Mouse (Mus musculus): ENCODE measurements around the gene St5. TPM values are rescaled to one million over a fixed set of nuclear protein-coding genes. Genes with fewer than 3 reads are reported as not detected.

St5 gene
- total and polyA plus RNA-seq, 3 experiments: 24.3 to 40.3 (median 28.4) TPM

GRCm38 (mm10) chr7:109659278-109659677, 44.1 kb downstream of the St5 start:
- Histone ChIP-seq H3K79me2 (replicated peaks; ENCODE audit: control insufficient read depth, insufficient read depth, low read length) (0 out of 2 replicates have a peak, but pooled peaks cover 2% of the 10 kb centered on the region), H3K4me3 (no peak overlapping the region), H3K27ac (no peak overlapping the region), H3K27me3 (ENCODE audit: control insufficient read depth, insufficient read depth, low read length) (no peaks in the 10 kb centered on the region), H3K4me1 (ENCODE audit: control insufficient read depth, insufficient read depth, low read length) (peaks cover 4% of the 10 kb centered on the region), H3K36me3 (ENCODE audit: control insufficient read depth, insufficient read depth, low read length) (no peaks in the 10 kb centered on the region), H3K9ac (ENCODE audit: low read depth, low read length) (no peak overlapping the region)
- no peak for DNase-seq
- 90% methylated on average over 2 of the region's 2 CpGs for WGBS
- intact Hi-C loops (cut with DNase I): no loop called here
- TF ChIP-seq EP300 (IDR thresholded peaks at IDR 0.05; ENCODE audit: insufficient read depth, low read depth, low read length) (no peak), CTCF (IDR thresholded peaks at IDR 0.05) (no peak), POLR2A (IDR thresholded peaks at IDR 0.05; ENCODE audit: insufficient read depth, low read depth, low read length) (no peak)

DNA sequence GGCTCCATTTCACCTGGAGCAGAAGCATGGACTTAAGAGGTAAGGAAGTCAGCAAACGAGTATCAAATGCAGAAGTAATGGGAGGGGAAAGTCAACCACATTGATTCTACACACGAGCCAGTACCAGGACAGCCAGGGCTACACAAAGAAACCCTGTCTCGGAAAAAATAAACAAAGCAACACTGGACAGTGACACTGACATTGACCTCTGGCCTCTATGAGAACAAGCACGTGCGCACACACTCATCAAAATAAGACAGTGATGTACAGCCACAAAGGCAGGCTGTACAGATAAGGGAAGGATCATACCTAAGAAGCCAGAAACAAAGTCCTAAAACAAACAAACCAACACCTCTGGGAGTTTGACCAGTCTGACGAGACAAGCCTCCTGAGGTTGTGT, 45.5 kb downstream of the St5 start:
- DNase-seq: no peak
- TF ChIP-seq POLR2A (IDR thresholded peaks at IDR 0.05; ENCODE audit: insufficient read depth, low read depth, low read length) (no peak), CTCF (IDR thresholded peaks at IDR 0.05) (no peak), EP300 (IDR thresholded peaks at IDR 0.05; ENCODE audit: insufficient read depth, low read depth, low read length) (no peak)
- Histone ChIP-seq H3K36me3 (ENCODE audit: control insufficient read depth, insufficient read depth, low read length) (no peaks in the 10 kb centered on the region), H3K9ac (ENCODE audit: low read depth, low read length) (no peak overlapping the region), H3K27me3 (ENCODE audit: control insufficient read depth, insufficient read depth, low read length) (no peaks in the 10 kb centered on the region), H3K4me1 (ENCODE audit: control insufficient read depth, insufficient read depth, low read length) (peaks cover 4% of the 10 kb centered on the region), H3K4me3 (no peak overlapping the region), H3K79me2 (replicated peaks; ENCODE audit: control insufficient read depth, insufficient read depth, low read length) (0 out of 2 replicates have a peak, but pooled peaks cover 2% of the 10 kb centered on the region), H3K27ac (no peak overlapping the region)
- 47% methylated on average over 6 of the region's 6 CpGs for WGBS
- intact Hi-C loops (cut with DNase I): no loop called here

- H3K27ac ChIP-seq: no peak overlapping the region
- 0 out of 2 replicates have a peak, but pooled peaks cover 2% of the 10 kb centered on the region for H3K79me2 ChIP-seq (replicated peaks; ENCODE audit: control insufficient read depth, insufficient read depth, low read length)
- TF ChIP-seq EP300 (IDR thresholded peaks at IDR 0.05; ENCODE audit: insufficient read depth, low read depth, low read length): no peak
- TF ChIP-seq CTCF (IDR thresholded peaks at IDR 0.05): no peak
- TF ChIP-seq POLR2A (IDR thresholded peaks at IDR 0.05; ENCODE audit: insufficient read depth, low read depth, low read length): no peak
- no peak overlapping the region for H3K4me3 ChIP-seq
- H3K36me3 ChIP-seq (ENCODE audit: control insufficient read depth, insufficient read depth, low read length): no peaks in the 10 kb centered on the region
- intact Hi-C loops (cut with DNase I): no loop called here
- H3K4me1 ChIP-seq (ENCODE audit: control insufficient read depth, insufficient read depth, low read length): peaks cover 4% of the 10 kb centered on the region
- H3K9ac ChIP-seq (ENCODE audit: low read depth, low read length): no peak overlapping the region
- 61% methylated on average over 5 of the region's 5 CpGs for WGBS
- H3K27me3 ChIP-seq (ENCODE audit: control insufficient read depth, insufficient read depth, low read length): no peaks in the 10 kb centered on the region
- DNase-seq: no peak
These were observed 48.5 kb downstream of the St5 start for GRCm38 (mm10) chr7:109654871-109655270.

DNA sequence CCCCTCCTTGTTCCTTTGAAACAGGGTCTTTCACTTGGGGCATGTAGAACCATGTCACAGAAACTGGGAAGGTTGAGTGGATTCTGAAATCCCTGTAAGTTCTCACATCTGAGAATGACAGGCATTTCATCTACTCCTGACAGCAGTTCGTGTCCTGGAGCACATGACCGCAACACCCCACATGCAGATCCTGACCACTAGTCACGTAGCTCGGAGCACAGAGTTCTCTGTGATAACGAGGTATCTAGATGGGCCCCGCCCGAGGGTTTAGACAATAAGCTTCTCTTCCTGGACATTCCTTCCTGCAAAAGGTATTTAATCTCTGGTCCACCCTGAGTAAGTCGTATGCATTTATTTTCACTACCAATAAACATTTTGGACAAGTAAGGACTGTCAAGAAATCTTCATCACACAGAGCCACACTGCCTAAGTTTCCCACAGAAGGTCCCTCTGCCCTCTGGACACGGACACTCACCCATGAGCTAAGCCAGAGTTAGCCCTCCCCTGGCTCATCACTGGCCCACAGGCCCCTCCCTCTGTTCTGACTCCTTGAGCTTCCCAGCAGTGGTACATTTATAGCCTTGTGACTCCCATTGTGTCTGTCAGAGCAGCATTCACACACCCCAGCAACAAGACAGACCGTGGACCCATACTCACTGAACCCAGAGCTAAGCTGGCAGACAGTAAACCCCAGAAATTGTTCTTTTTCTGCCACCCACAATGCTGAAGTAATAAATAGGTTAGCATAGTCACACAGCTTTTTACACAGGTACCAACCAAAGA, 54.4 kb downstream of the St5 start:
- Histone ChIP-seq H3K36me3 (ENCODE audit: control insufficient read depth, insufficient read depth, low read length) (peaks cover 2% of the 10 kb centered on the region; the same call in 1 of the 2 replicates), H3K4me3 (no peak overlapping the region), H3K27ac (no peak overlapping the region; the same call in 1 of the 2 replicates), H3K27me3 (ENCODE audit: control insufficient read depth, insufficient read depth, low read length) (no peaks in the 10 kb centered on the region), H3K79me2 (replicated peaks; ENCODE audit: control insufficient read depth, insufficient read depth, low read length) (peaks cover 2% of the 10 kb centered on the region; the same call in 1 of the 2 replicates), H3K4me1 (ENCODE audit: control insufficient read depth, insufficient read depth, low read length) (peaks cover 2% of the 10 kb centered on the region), H3K9ac (ENCODE audit: low read depth, low read length) (no peak overlapping the region)
- no peak for DNase-seq
- TF ChIP-seq CTCF (IDR thresholded peaks at IDR 0.05) (no peak), POLR2A (IDR thresholded peaks at IDR 0.05; ENCODE audit: insufficient read depth, low read depth, low read length) (no peak), EP300 (IDR thresholded peaks at IDR 0.05; ENCODE audit: insufficient read depth, low read depth, low read length) (no peak)
- 31% methylated on average over 10 of the region's 10 CpGs for WGBS
- intact Hi-C loops (cut with DNase I): no loop called here

DNA sequence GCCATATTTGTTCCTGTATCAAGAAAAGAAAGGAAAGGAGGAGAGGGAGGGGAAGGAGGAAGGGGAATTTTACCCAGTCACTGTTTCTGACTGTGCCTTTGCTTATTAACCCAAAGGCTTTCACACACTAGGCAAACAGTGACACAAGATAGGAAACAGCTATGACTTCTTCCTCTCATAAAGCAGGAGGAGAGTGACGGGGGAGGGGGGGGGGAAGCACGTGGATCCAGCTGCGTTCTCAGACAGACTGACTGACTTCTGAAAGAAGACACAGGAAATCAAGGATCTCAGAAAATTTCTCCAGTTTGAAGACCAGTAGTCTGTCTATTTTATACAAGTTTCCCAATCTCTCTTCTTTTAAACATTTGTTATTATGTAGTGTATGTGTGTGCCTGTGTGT, 56.8 kb downstream of the St5 start:
- DNase-seq: no peak
- H3K36me3 ChIP-seq (ENCODE audit: control insufficient read depth, insufficient read depth, low read length): peaks cover 2% of the 10 kb centered on the region; the same call in 1 of the 2 replicates
- 21% methylated on average over 3 of the region's 3 CpGs for WGBS
- H3K4me3 ChIP-seq: no peak overlapping the region
- intact Hi-C loops (cut with DNase I): no loop called here
- H3K79me2 ChIP-seq (replicated peaks; ENCODE audit: control insufficient read depth, insufficient read depth, low read length): peaks cover 2% of the 10 kb centered on the region; the same call in 1 of the 2 replicates
- TF ChIP-seq POLR2A (IDR thresholded peaks at IDR 0.05; ENCODE audit: insufficient read depth, low read depth, low read length) (no peak), CTCF (IDR thresholded peaks at IDR 0.05) (no peak), EP300 (IDR thresholded peaks at IDR 0.05; ENCODE audit: insufficient read depth, low read depth, low read length) (no peak)
- H3K27me3 ChIP-seq (ENCODE audit: control insufficient read depth, insufficient read depth, low read length): no peaks in the 10 kb centered on the region
- H3K9ac ChIP-seq (ENCODE audit: low read depth, low read length): no peak overlapping the region
- H3K27ac ChIP-seq: no peak overlapping the region
- peaks cover 5% of the 10 kb centered on the region for H3K4me1 ChIP-seq (ENCODE audit: control insufficient read depth, insufficient read depth, low read length)

All from heart, adult 2 months (tissue).